Mouse (Mus musculus): ENCODE data around the gene Yipf2.
A peak's percentile ranks its signal among the peaks of the same experiment; 100 is the strongest.

- TF ChIP-seq TAL1 (conservative IDR thresholded peaks at IDR 0.05; ENCODE audit: low read depth, low read length) (no peak), CTCF (IDR thresholded peaks at IDR 0.05; ENCODE audit: low read depth, low read length) (peak; percentile 42; the same call in 1 of the 2 replicates), GATA1 (IDR thresholded peaks at IDR 0.05; ENCODE audit: borderline replicate concordance, low read length) (no peak)
These were observed 45.9 kb downstream of the Yipf2 start, which contains the start of gene Carm1 for GRCm38 (mm10) chr9:21546789-21547074.

Data from G1E (cell line).